Mouse (Mus musculus): Measurements from ENCODE around the gene C1galt1c1.
A peak's percentile ranks its signal among the peaks of the same experiment; 100 is the strongest.

Gene C1galt1c1

GRCm38 (mm10) chrX:38634801-38635637, at the start of gene C1galt1c1:
TSS of gene C1galt1c1 (minus strand) at chrX:38635087.
- peak; percentile 85 to 91 for DNase-seq (ENCODE audit: low spot score in 2 of 2)

- DNase-seq (ENCODE audit: low spot score in 2 of 2), result no peak
Measured at GRCm38 (mm10) chrX:38681972-38682371, 47.1 kb upstream of the C1galt1c1 start.

GRCm38 (mm10) chrX:38669111-38669903, 34.4 kb upstream of the C1galt1c1 start:
- no peak for DNase-seq (ENCODE audit: low spot score in 2 of 2)

GRCm38 (mm10) chrX:38656206-38656883, 21.5 kb upstream of the C1galt1c1 start:
- DNase-seq (ENCODE audit: low spot score in 2 of 2), result no peak

GRCm38 (mm10) chrX:38654681-38655080, 19.8 kb upstream of the C1galt1c1 start:
- DNase-seq (ENCODE audit: low spot score in 2 of 2), result no peak

- DNase-seq (ENCODE audit: low spot score in 2 of 2), result no peak
Measured at GRCm38 (mm10) chrX:38653181-38653580, 18.3 kb upstream of the C1galt1c1 start.

- DNase-seq (ENCODE audit: low spot score in 2 of 2), result no peak
Measured at GRCm38 (mm10) chrX:38651167-38651566, 16.3 kb upstream of the C1galt1c1 start.

GRCm38 (mm10) chrX:38650404-38651039, 15.6 kb upstream of the C1galt1c1 start:
- no peak for DNase-seq (ENCODE audit: low spot score in 2 of 2)

GRCm38 (mm10) chrX:38642183-38642582, 7.3 kb upstream of the C1galt1c1 start:
- DNase-seq (ENCODE audit: low spot score in 2 of 2), result no peak

GRCm38 (mm10) chrX:38641435-38641834, 6.5 kb upstream of the C1galt1c1 start:
- no peak for DNase-seq (ENCODE audit: low spot score in 2 of 2)

- no peak for DNase-seq (ENCODE audit: low spot score in 2 of 2)
Measured at GRCm38 (mm10) chrX:38635638-38635931, 698 bp upstream of the C1galt1c1 start.

- DNase-seq (ENCODE audit: low spot score in 2 of 2), result peak in 1 of 2 experiments; percentile 21
Measured at GRCm38 (mm10) chrX:38600995-38601369, 33.9 kb downstream of the C1galt1c1 start.

- DNase-seq (ENCODE audit: low spot score in 2 of 2), result peak; percentile 81 to 85
Measured at GRCm38 (mm10) chrX:38600177-38600994, 34.5 kb downstream of the C1galt1c1 start, which contains the start of gene Mcts1. TSS of gene Mcts1 (plus strand) at chrX:38600578.

GRCm38 (mm10) chrX:38593180-38593889, 41.6 kb downstream of the C1galt1c1 start:
- no peak for DNase-seq (ENCODE audit: low spot score in 2 of 2)

- no peak for DNase-seq (ENCODE audit: low spot score in 2 of 2)
Measured at GRCm38 (mm10) chrX:38591749-38592148, 43.1 kb downstream of the C1galt1c1 start.

- no peak for DNase-seq (ENCODE audit: low spot score in 2 of 2)
Measured at GRCm38 (mm10) chrX:38589827-38590226, 45.1 kb downstream of the C1galt1c1 start.

- no peak for DNase-seq (ENCODE audit: low spot score in 2 of 2)
Measured at GRCm38 (mm10) chrX:38583261-38583660, 51.6 kb downstream of the C1galt1c1 start.

GRCm38 (mm10) chrX:38581140-38581539, 53.7 kb downstream of the C1galt1c1 start:
- no peak for DNase-seq (ENCODE audit: low spot score in 2 of 2)

Data from left cerebral cortex, adult 9 months (tissue).